Mouse (Mus musculus) adrenal gland, adult 2 months (tissue): ENCODE measurements around the gene Pde11a. TPM values are rescaled to one million over a fixed set of nuclear protein-coding genes. Genes with fewer than 3 reads are reported as not detected.

Experiments used
- DNase-seq: peaks from one replicate; pipeline ENCODE4 v3.0.0; 2021
- polyA plus RNA-seq: library from polyadenylated mRNA; depleted of rRNA; stranded (reverse); fragments of >200 nt; gene quantifications from 2 replicates; pipeline ENCODE4 v1.2.3, GENCODE M21; 2012
- total RNA-seq, 2 experiments: library from RNA; stranded (reverse); gene quantifications; 2 replicates each; pipeline ENCODE4 v1.2.3; 2021

Pde11a gene
- total and polyA plus RNA-seq, 3 experiments, result 0.17 to 0.31 TPM; not detected in 1

GRCm38 (mm10) chr2:76090506-76090905 lies 248.1 kb downstream of the Pde11a start:
- no peak for DNase-seq

- DNase-seq, result no peak
Observed at GRCm38 (mm10) chr2:76088844-76089243, 249.7 kb downstream of the Pde11a start.

- DNase-seq, result peak; percentile 47
Observed at GRCm38 (mm10) chr2:76088413-76088812, 250.2 kb downstream of the Pde11a start.

- peak; percentile 62 for DNase-seq
Observed at GRCm38 (mm10) chr2:76087170-76087569, 251.4 kb downstream of the Pde11a start.

GRCm38 (mm10) chr2:76084982-76085381 lies 253.6 kb downstream of the Pde11a start:
- DNase-seq, result peak; percentile 76

- DNase-seq, result no peak
Observed at GRCm38 (mm10) chr2:76083901-76084300, 254.7 kb downstream of the Pde11a start.

GRCm38 (mm10) chr2:76083396-76083795 lies 255.2 kb downstream of the Pde11a start:
- no peak for DNase-seq

GRCm38 (mm10) chr2:76081991-76082390 lies 256.6 kb downstream of the Pde11a start:
- no peak for DNase-seq

- no peak for DNase-seq
Observed at GRCm38 (mm10) chr2:76080549-76080948, 258.0 kb downstream of the Pde11a start.

GRCm38 (mm10) chr2:76076838-76077237 lies 261.7 kb downstream of the Pde11a start:
- DNase-seq, result no peak

GRCm38 (mm10) chr2:76076047-76076446 lies 262.5 kb downstream of the Pde11a start:
- no peak for DNase-seq

- DNase-seq, result no peak
Observed at GRCm38 (mm10) chr2:76073079-76073478, 265.5 kb downstream of the Pde11a start.

GRCm38 (mm10) chr2:76070432-76071306 lies 267.9 kb downstream of the Pde11a start:
- peak; percentile 81 for DNase-seq

GRCm38 (mm10) chr2:76069238-76069637 lies 269.3 kb downstream of the Pde11a start:
- DNase-seq, result no peak

GRCm38 (mm10) chr2:76068155-76068554 lies 270.4 kb downstream of the Pde11a start:
- DNase-seq, result no peak

- no peak for DNase-seq
Observed at GRCm38 (mm10) chr2:76067144-76067543, 271.4 kb downstream of the Pde11a start.

GRCm38 (mm10) chr2:76065292-76065691 lies 273.3 kb downstream of the Pde11a start:
- no peak for DNase-seq

GRCm38 (mm10) chr2:76064078-76064477 lies 274.5 kb downstream of the Pde11a start:
- peak; percentile 50 for DNase-seq

GRCm38 (mm10) chr2:76060207-76060606 lies 278.4 kb downstream of the Pde11a start:
- no peak for DNase-seq

- DNase-seq, result no peak
Observed at GRCm38 (mm10) chr2:76059595-76059994, 279.0 kb downstream of the Pde11a start.

GRCm38 (mm10) chr2:76058661-76059467 lies 279.7 kb downstream of the Pde11a start:
- DNase-seq, result no peak

GRCm38 (mm10) chr2:76057555-76057954 lies 281.0 kb downstream of the Pde11a start:
- DNase-seq, result no peak

- no peak for DNase-seq
Observed at GRCm38 (mm10) chr2:76053748-76054331, 284.7 kb downstream of the Pde11a start.
